Mouse (Mus musculus) thymus, adult 18-20 months (tissue): Measurements from ENCODE around the gene Nadsyn1.

Experiments
- DNase-seq, 2 experiments: peaks; one replicate each; pipeline ENCODE4 v3.0.0; 2022; ENCODE audit warnings: mixed read lengths in 2 of 2

Gene Nadsyn1

GRCm38 (mm10) chr7:143753990-143754715 lies 68.5 kb downstream of the Nadsyn1 start:
- DNase-seq, result peak in 1 of 2 experiments; percentile 34

GRCm38 (mm10) chr7:143752606-143753005 lies 70.0 kb downstream of the Nadsyn1 start:
- no peak for DNase-seq

DNA sequence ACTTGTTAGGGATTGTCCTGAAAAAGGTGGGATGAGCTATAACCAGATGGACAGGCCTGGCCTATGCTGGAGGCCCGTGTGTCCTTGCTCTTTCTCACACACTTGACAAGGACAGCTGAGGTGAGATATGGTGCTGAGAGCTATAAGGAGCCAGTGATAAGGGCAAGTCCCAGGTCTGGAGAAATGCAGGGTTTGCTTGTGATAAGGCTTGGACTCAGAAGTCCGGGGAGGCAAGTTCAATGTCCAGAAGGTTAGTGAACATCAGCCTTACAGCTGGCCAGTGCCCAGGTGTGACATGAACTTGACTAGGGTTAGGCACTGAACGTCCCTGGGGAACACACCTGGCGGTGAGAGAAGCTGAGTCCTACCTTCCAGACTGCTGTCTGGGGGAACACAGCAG lies 70.6 kb downstream of the Nadsyn1 start:
- DNase-seq, result no peak

- no peak for DNase-seq
These were observed 71.3 kb downstream of the Nadsyn1 start for GRCm38 (mm10) chr7:143751380-143751779.

GRCm38 (mm10) chr7:143749045-143749444 lies 73.6 kb downstream of the Nadsyn1 start:
- DNase-seq, result no peak

GRCm38 (mm10) chr7:143748041-143748868 lies 74.4 kb downstream of the Nadsyn1 start:
- peak; percentile 46 to 62 for DNase-seq
